Mouse (Mus musculus): ENCODE measurements around the gene Lrfn2.
A peak's percentile ranks its signal among the peaks of the same experiment; 100 is the strongest.

Lrfn2 gene

GRCm38 (mm10) chr17:48968304-48968703, 36.1 kb downstream of the Lrfn2 start:
- DNase-seq (ENCODE audit: low read depth, low spot score), result no peak

DNA sequence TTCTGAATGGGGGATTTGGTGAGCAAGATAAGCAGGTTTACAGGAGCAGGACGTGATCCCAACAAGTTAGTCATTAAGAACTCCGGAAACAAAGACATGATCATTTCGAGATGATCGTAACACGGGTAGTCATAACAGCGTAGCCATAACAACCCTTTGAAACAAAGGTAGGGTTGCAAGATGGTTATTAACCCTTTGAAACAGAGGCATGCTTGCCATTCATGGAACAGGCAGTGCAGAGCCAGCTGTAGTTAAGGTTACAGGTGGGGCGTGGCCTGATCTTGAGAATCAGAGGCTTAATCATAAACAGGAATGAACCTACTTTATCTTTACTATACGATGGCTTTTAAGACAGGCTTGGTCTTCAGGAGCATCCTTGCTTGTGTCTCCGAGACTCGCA, 39.1 kb downstream of the Lrfn2 start:
- no peak for DNase-seq (ENCODE audit: low read depth, low spot score)

- DNase-seq (ENCODE audit: low read depth, low spot score), result no peak
Observed at GRCm38 (mm10) chr17:48972866-48973265, 40.7 kb downstream of the Lrfn2 start.

DNA sequence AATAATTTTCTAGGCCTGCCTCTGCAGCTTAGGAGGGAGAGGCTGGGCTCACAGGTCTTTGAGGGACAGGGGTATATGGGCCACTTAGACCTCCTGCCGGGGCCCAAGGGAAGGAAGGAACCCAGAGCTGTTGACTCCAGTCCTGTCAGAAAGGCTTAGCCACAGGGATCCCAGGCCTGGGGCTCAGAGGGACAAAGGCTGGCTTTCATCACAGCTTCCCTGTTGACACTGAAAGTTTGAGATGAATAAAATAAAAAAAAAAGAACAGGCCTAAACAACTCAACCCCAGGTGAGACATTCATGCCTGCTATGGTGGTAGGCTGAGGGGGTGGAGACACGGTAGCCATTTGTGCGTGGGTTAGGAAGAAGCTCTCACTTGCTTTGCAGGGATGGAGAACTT, 41.2 kb downstream of the Lrfn2 start:
- DNase-seq (ENCODE audit: low read depth, low spot score), result no peak

DNA sequence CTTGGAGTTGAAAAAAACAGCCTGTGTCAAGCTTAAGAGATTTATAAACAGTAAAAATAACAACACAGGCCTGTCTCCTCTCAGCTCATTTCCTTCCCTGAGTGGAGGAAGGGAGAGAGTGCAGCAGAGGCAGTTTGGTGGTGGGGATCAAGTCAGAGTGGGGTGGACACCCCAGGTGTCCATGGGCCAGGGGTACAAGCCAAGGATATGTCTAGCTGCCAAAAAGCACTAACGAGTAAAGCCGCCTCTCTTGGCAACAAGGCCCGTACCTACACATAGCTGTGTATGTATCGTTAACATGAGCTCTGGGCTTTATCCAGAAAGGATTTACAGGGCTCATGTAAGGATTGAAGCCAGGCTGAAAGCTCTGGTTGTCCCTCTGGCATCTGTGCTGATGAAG, 42.9 kb downstream of the Lrfn2 start:
- DNase-seq (ENCODE audit: low read depth, low spot score), result no peak

- no peak for DNase-seq (ENCODE audit: low read depth, low spot score)
Observed at GRCm38 (mm10) chr17:48976611-48977022, 44.4 kb downstream of the Lrfn2 start.

DNA sequence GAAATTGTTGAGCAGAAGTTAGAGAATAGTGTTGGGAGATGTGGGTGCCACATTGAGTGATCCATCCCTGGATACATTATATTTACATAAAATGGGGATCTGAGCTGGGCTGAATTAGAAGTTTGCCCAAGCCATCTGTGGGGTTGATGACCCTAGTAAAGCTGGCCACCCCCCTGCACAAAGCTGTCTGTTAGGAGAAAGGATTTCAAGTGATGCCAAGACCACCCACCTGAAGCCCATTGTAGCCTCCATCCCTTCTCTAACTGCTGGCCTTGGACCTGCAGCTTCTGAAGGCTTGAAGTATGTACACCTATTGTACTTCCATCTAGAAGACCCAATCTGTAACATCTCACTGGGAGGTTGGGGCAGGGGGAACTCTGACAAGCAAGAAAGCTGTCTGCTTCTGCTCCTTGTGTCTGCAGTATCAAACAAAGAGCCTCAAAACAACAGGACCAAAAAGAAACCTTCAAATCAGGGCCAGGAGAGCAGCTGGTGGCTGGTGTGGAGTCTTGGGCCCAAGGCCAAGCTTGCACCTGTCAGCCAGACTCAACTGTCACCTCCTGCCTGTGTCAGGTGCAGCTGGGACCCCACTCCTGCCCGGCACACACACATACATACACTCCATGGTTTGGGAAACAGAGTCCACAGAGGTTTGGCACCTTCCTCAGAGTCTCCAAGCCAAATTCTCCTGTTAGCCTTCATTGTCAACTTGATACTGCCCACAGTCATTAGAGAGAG, 63.2 kb downstream of the Lrfn2 start:
- no peak for DNase-seq (ENCODE audit: low read depth, low spot score)

DNA sequence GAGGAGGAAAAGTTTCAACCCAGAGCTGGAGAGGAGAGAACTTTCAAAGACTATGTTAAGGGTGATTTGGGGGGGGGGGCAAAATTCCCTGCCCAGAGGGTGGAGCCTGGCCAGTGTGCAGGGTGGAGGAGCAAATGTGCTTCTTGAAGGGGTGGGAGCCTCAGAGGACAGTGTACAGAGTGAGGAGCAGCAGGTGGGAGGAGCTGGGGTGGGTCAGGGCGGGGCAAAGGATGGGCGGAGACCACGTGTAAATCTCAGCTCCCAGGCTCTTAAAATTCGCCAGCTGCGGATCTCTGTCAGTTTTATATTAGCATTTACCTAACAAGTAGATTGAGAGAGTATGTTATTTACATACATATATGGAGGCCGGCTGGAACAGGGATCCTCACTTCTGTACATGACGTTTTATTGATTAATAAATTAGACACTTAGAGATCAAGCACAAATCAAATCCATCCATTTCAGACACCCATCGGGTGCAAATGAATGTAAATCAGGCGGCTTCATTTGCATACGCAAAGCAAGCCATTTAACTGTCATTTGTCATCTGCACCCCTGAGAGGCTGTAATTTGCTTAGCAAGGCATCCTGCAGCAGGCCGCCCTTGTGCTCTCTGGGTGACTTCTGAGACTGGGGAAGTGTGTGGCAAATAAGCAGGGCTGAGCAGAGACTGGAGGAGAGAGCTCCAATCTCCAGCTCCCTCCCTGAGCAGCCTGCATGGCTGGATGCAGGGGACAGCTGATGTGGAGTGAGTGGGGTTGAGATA, 67.5 kb downstream of the Lrfn2 start:
- no peak for DNase-seq (ENCODE audit: low read depth, low spot score)

GRCm38 (mm10) chr17:49009384-49010073, 77.3 kb downstream of the Lrfn2 start:
- no peak for DNase-seq (ENCODE audit: low read depth, low spot score)

GRCm38 (mm10) chr17:49013876-49014600, 81.9 kb downstream of the Lrfn2 start:
- no peak for DNase-seq (ENCODE audit: low read depth, low spot score)

DNA sequence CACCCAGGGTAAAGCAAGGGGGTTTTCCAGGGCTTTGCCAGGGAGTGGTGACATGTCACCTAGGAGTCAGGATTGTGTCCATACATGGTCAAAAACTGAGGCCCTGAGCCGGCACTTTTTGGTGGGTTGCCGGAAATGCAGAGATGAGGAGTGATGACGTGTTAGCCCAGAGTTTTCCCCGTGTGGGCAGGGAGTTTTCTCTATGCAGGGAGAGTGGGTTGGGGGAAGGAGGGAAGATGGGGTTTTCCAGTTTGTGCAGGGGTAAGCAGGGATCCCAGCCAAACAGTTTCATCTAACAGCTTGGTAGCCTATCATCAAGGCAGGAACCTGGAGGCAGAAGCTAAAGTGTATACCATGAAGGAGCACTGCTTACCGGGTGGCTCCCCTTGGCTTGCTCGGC, 83.2 kb downstream of the Lrfn2 start:
- no peak for DNase-seq (ENCODE audit: low read depth, low spot score)

GRCm38 (mm10) chr17:49016229-49016628, 84.0 kb downstream of the Lrfn2 start:
- DNase-seq (ENCODE audit: low read depth, low spot score), result no peak

- no peak for DNase-seq (ENCODE audit: low read depth, low spot score)
Observed at GRCm38 (mm10) chr17:49017438-49018415, 85.5 kb downstream of the Lrfn2 start.

DNA sequence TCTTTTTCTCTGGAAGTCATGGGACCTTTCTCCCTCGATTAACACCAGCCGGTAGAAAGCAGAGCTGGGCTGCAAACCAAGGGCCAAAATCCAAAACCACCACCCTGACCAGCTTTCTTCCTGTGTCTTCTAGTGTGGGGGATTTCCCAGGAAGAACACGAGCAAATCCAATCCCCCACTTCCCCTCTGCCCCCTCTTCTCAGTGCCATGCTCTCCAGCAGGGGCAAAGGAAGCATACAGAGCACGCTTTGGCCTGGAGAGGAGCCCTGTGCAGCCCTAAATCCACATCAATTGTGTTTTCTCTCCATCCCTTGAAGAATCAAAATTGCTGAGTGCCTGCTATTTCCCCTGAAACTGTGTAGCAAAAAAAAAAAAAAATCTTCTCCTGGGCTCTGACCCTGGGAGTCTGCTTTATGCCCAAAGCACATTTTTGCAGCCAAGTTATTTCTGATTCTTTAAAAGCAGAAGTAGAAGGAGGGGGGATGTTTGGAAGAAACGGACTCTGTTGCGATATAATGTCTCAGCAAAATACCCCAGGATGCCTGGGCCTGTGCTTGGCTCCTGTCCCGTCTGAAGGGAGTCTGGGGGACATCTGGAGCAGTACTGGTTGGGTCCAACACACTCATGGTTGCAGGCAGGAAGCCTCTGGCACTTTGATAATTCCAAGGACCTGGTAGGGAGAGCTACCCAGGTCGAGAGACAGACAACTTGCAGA, 86.8 kb downstream of the Lrfn2 start:
- no peak for DNase-seq (ENCODE audit: low read depth, low spot score)

DNA sequence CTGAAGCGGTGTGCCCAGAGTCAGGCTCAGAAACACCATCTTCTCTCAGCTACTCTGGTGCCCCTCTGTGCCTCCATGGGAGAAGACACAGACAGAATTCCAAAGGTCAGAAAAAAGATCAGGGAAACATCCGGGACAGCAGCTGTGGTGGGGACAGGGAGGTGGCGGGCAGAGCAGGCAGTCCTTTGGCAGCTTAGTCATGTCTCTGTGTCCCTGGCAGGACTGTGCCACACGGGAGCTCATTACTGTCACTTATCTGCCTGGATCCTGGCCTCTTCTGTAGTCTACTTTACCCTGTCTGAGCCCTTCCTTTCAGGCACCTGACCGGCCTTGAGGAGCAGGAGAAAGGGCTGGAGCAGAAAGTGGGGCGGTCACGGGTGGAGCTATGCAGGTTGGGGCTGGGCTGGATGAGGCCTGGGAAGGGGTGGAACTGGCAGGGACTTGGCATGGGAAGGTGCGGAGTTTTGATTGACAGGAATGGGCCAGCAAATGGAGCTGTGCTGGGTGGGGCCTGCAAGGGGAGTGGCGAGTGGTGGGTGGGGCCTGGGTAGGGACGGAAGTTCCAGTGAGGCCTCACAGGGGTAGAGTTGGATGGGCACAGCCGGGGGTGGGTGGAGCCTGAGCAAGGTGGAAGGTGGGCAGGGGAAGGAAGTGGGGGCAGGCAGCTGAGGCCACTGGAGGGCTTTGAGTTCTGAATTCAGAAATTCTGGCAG, 97.5 kb downstream of the Lrfn2 start:
- peak; percentile 25 for DNase-seq (ENCODE audit: low read depth, low spot score)

DNA sequence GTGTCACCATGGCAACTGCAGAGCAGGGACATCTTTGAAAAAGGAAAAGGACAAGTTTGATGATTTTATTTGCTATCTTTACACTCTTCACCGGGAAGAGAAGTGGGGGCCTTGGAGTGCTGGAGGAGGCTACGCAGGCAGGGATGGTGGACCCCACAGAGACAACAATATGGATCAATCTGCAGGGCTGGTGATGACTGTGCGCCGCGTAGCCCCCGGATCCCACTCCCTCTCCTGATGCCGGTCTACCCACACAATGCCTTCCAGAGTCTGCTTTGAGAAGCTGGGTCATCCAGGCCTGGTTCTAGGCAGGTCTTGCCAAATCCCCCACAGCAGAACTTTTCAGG, 98.1 kb downstream of the Lrfn2 start:
- DNase-seq (ENCODE audit: low read depth, low spot score), result no peak

DNA sequence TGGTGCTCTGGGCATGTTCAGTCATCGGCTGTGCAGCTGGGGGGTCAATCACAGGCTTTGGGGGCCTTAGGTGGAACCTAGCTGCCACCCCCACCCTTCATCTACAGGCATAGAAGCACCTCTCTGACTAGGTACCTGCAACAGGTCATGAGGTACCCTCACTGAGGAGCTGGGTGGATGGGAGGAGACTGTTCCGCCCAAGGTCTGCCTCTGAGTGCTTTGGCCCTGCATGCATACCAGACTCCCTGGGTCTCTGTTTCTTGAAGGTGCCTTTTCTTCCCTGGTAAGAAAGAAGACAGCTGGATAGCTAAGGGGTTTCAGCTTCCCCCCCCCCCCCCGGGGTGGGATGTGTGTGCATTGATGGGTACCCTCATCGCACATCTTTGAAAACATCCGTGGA, 98.7 kb downstream of the Lrfn2 start:
- DNase-seq (ENCODE audit: low read depth, low spot score), result no peak

- no peak for DNase-seq (ENCODE audit: low read depth, low spot score)
Observed at GRCm38 (mm10) chr17:49031790-49032189, 99.6 kb downstream of the Lrfn2 start.

DNA sequence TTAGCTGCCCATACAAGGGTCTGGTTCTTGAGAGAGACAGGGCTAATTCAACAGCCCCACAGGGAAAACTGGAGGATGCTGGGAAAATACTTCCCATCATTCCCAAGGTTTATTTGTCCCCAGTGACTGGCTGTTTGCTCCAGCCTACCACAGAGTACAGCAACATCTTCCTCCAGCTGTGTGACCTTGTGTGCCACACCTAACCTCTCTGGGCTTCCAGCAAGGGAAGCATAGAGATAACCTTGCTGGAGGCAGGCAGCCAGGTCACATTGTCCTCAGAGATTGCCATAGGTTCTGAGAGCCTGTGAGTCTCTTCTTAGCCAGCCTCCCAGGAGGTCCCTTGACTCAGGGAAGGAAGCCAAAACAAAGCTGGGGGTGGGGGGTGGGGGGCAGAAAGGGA, 101.1 kb downstream of the Lrfn2 start:
- no peak for DNase-seq (ENCODE audit: low read depth, low spot score)
